Mouse (Mus musculus) retina, postnatal 7 days (tissue): ENCODE data around the gene Bsph1.
A peak's percentile ranks its signal among the peaks of the same experiment; 100 is the strongest.
"Not testable (repeated sequence)": the region's sequence is repeated elsewhere in the genome, so short reads cannot be mapped to it uniquely, and the experiment has no call there.

Experiments used
- DNase-seq: peaks from one replicate; pipeline ENCODE4 v3.0.0-alpha.2; 2012; ENCODE audit warnings: low read depth, low spot score

Gene Bsph1

DNA sequence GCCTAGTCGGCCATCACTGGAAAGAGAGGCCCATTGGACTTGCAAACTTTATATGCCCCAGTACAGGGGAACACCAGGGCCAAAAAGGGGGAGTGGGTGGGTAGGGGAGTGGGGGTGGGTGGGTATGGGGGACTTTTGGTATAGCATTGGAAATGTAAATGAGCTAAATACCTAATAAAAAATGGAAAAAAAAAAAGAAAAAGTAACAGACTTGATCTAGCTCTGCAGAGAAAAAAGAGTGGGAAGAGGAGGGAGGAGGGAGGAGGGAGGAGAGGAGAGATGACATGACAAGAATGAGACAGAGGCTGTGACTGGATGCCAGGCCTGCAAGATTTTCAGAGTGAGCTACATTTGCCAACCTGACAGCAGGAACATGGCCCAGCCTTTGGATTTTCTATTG lies at the start of gene Bsph1:
Gene Bsph1, plus strand, starts transcription at position 301 of the 400 bp plus-strand sequence.
- not testable (repeated sequence) for DNase-seq

DNA sequence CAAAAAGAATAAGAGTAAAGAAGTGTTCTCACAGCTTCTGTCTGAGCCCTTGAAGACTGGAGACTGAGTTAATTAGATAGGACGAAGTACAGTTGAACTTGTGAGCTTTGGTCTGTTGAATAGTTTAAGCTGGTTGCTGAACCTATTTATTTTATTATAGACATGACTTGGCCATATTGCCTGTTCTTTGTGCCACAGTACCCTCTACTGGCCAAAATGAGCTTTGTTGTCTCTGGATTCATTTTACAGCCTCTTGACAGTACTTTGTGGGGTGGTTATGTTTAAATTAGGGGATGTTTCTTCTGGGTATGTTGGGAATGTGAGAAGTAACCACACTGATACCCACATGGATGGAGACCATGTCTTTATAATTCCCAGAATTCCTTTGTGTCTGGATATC lies 60.9 kb downstream of the Bsph1 start:
- peak; percentile 3 for DNase-seq
